Mouse (Mus musculus): ENCODE results near the gene Bcl9.

GRCm38 (mm10) chr3:97299885-97300284 is 2.2 kb upstream of the Bcl9 start:
- no peak for TF ChIP-seq CTCF (IDR thresholded peaks at IDR 0.05; ENCODE audit: borderline replicate concordance, control insufficient read depth, extremely low read depth, insufficient read depth, low read length, poor library complexity)
- TF ChIP-seq POLR2A (IDR thresholded peaks at IDR 0.05; ENCODE audit: control insufficient read depth, extremely low read depth, insufficient read depth, low read length, poor library complexity) = no peak

Measured in thymus, adult 2 months (tissue).